Mouse (Mus musculus) brain, embryonic 18.5 days (tissue): Measurements from ENCODE around the gene Spsb4.
A peak's percentile ranks its signal among the peaks of the same experiment; 100 is the strongest.

Experiments
- DNase-seq: peaks from one replicate; pipeline ENCODE4 v3.0.0-alpha.2; 2012; ENCODE audit warnings: low read depth, low spot score

Gene Spsb4

DNA sequence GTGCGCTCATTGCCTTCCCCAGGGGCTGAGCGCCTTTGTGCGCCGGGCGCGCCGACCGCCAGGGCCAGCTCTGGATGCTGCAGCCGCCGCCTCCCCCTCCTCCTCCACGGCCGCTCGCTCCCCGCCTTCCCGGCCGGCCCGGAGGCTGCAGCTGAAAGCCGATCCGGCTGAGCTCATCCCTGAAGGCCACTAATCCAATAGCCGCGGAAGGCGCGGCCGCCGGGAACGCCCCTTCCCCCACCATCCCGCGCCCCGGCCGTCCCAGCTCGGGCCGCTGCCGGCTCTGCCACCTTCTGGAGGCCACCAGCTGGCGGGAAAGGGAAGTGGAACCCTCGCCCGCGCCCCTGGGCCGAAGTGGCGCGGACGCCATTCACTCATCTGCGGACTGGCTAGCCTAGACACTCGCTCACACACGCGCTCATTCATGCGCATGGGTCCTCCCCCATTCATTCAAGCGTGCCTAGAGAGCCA is at the start of gene Spsb4:
TSS of gene Spsb4 (minus strand) at position 167 of the 471 bp plus-strand sequence.
- DNase-seq = peak; percentile 62

DNA sequence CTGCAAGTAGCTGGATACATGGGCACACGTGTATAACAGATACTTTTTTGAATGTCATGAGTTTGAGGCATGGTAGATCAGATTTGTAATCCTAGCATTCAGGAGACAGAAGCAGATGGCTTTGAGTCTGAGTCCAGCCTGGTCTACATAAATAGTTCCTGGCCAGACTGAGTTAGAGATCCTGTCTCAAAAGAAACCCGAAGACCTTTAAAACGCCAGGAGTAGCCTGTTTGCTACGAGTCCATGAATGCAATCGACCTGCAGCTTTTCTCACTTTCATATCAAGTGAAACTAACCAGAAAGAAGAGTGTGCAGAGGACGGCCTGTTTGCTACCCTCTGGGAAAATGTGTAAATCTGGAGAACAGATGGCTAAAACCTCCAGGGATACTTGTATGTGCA is 49.1 kb upstream of the Spsb4 start:
- DNase-seq = no peak

DNA sequence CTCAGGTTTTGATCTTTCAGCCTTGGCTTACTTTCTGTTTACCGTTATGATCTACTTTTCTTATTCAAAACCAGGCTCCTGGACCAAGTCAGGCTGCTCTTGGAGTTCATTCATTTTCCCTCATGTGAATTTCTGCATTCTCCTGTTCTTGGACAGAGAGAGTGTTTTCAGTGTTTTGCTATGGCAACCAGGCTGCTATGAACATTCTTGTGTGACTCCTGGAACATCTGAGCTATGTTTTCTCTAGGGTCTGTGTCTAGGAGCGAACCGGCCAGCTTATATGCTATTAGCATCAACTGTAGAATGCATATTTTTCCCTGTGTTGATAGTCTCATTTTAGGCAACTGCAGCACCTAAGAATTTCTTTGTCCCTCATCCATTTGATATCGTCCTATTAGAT is 47.2 kb upstream of the Spsb4 start:
- no peak for DNase-seq

DNA sequence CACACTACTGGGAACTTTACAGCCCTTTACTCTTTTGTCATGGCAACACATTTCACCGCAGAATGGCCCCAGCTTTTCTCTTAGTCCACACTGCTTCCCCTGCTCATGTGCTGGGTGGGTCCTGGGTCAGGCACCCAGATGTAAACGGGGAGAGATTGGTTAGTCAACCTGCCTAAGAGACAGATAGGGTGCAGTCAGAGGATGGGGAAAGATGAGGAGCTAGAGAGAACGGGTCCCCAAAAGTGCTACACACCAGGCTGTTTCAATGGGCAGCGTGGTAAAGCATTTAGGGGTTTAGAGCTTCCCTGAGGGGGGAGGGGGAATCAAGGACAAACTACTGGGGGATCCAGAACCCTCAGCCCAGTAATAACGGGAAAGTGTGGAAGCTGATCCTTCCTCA is 46.6 kb upstream of the Spsb4 start:
- DNase-seq = no peak

DNA sequence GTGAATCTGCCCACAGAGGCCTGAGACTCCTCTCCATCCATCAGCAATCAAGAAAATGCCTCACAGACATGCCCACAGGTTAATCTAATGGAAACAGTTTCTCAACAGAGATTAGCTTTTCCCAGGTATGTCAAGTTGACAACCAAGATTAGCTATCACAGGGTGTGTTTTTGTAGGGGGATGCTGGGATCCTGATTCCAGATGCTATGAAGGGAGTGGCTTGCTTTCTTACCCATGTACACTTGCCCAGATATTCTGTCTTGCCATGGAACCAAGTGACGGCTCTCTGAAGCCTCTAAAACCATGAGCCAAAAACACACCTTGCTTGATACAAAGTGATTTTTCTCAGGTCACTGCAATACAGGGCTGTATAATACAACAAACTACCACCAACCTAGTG is 45.5 kb upstream of the Spsb4 start:
- DNase-seq = no peak

DNA sequence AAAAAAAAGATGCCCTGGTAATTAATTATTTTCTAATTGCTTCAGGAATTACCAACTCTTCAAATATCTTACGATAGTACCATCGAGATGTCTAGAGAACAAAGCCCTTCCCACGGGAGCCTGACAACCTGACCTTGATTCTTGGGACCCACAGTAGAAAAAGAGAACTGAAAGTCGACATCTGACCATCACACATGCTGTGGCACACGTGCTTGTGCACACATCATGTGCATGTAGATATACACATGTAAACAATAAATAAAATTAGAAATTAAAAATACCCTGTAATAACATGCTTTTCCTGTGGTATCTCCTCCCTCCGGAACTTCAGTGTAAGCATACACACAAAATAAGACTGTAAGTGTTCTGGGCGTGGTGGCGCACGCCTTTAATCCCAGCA is 43.1 kb upstream of the Spsb4 start:
- no peak for DNase-seq

DNA sequence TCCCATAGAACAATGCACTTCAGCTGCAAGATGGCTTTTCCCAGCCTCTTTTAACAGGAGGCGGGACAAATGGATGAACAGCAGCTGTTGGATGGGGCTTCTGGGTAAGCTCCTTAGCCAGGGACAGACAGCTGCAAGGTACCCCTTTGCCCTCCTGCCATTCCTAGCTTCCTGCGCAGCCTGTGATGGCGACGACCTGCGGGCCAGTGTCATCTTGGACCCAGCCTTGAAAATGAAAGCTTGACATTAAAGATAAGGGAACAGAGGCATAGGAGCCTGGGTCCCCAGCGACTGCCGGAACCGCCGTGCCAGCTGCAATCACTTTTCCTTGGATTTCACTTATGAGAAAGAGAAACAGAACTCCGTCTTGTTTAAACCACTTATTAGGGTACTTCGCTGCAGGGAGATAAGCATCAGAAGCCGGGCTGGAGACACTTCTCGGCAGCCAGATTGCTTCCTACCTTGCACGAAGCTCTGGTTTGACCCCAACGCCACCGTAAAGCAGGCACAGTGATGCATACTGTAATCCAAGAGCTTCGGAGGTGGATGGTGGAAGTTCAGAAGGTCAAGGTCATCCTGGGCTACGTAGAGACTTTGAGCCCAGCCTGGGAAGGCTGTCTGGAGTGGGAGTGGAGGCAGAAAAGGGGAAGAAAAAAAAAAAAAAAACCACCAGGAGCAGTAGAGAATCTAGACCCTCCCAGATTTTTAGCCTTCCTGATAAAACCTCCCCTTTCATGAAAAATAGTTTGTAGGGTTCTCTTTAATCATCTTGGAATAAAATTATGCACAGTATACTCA is 38.1 kb upstream of the Spsb4 start:
- no peak for DNase-seq

DNA sequence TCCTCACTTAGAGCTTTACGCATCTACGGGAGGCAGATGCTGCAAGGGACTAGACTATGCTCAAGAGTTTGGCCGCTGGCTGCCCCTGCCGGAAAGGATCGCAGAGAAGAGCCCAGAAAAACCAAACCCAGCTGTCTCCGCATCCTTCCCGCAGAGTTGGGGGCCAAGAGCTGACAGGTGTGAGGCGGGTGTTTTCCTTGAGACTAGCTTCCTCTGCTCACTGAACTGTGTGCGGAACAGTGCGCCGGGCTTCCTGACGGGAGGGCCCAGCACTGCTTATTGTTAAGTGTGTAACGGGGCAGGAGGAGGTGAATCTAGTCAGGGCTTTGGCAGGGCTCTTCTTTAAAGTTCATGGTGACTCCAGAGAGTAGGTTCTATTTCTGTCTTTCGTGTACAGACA is 37.3 kb upstream of the Spsb4 start:
- DNase-seq = no peak

DNA sequence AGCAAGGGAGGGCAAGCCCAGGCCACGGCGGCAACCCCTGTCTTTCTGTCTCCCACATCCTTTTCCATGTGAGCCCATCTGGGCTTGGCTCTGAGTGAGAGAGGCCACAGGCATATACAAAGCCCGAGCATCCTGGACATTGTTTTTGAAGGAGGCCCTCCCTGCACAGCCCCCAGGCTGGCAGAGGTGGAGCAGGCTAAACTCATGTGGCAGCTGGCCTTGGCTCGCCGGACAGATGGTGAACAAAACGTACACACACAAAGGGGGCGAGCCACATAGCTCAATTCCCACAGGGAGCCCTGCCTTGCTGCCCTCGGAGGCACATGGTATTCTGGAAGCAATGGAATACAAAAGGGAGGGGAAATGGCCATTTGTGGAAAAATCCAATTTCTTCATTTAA is 32.5 kb upstream of the Spsb4 start:
- DNase-seq = no peak

DNA sequence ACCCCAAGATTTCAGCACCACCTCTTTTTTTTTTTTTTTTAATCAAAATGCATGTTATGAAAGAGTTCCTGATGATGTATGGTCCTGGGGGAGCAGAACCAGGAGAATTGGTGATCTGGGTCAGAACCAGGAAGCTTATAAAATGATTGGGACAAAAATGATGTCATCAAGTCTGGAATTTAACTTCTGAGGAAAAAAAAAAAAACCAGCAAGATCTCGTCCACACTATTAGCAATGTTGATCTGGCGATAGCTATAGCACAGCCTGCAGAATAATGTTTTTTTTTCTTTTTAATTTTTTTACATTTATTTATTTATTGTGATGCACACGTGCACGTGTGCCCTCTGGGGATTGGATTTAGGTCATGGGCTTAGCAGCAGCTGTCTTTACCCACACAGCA is 27.6 kb upstream of the Spsb4 start:
- no peak for DNase-seq

DNA sequence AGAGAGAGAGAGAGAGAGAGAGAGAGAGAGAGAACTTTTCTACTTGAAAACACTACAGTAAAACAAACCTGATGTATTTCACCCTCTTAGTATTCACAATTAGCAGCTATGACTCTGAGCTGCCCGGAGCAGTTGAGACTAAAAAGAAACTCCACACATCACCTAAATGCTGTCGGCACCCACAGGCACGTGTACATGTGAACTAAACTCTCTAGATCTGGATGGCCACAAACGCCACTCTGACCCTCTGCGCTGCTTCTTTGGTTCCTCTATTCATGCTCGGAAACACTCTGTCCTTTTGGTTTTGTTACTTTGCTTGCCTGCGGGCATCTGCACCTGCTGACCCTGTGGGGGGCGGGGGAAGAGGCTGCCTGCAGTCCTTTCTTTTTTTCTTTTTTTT is 23.0 kb upstream of the Spsb4 start:
- DNase-seq = no peak

DNA sequence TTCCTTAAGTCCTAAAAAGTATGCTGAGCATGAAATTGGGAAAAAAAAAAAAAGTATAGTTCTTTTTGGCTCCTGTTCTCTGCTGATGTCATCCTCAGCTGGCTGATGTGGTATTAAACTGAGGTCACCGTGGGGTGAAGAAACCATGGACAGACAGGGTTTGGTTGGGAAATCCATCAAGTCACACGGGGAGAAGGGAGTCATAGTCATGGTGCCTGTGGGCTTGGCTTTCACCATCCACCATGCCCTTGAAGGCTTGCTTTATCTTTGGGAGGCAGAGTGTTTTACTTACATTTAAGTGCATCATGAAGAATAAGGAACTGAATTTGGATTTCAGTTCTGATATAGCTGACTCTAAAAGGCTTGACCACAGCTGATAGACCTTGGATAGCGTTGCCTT is 19.4 kb upstream of the Spsb4 start:
- no peak for DNase-seq

DNA sequence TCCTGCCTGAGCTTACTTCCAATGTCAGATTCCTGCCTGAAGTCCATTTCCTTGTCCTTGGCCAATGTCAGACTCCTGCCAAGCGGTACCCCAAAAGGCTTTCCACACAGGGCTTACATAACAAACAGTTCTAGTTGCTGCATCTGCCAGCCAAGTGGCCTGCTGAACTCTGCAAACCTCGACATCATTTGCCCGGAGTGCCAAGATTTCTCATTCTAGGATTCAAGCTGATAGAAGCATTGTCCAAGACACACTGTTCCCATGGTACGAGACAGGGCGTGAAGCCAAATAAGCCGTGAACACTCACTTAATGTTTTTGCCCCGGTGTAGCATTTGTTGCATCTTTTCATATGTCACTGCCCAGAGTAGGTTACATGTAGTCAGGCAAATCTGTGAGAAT is 18.0 kb upstream of the Spsb4 start:
- DNase-seq = no peak

DNA sequence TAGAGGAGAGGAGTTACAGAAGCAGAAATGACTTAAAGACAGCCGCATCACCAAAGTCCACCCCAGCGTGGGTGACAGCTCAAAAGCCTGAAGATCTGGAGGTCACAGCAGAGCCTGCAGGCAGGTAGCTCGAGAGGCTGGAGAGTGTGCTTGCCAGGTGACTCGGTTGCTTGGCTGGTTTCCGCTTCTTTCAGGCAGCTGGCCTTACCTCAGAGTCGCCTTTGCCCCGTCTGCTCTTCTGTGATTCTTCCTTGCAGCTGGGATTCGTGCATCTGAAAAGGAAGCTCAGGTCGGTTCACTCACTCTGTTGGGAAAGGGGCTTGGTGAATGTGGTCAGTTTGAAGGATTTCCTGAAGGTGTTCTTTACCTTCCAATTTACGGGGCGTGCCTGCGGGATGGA is 8.7 kb upstream of the Spsb4 start:
- no peak for DNase-seq

DNA sequence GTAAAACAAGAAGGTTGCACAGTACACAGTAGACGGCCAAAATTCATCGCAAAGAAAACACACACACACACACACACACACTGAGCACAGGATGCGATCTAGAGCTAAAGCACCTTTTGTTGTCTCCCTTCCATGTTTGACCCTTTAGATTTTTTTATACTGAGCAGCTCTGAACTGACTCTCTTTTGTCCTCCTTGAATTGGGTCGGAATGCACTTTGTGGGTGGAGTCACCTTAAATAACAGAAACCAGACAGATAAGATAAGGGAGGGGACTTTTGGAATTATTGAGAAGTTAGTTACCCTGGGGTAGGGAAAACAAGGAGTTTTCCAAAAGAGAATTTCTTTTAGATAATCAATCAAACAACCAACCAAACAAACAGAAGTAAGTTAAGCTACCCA is 7.4 kb upstream of the Spsb4 start:
- no peak for DNase-seq

DNA sequence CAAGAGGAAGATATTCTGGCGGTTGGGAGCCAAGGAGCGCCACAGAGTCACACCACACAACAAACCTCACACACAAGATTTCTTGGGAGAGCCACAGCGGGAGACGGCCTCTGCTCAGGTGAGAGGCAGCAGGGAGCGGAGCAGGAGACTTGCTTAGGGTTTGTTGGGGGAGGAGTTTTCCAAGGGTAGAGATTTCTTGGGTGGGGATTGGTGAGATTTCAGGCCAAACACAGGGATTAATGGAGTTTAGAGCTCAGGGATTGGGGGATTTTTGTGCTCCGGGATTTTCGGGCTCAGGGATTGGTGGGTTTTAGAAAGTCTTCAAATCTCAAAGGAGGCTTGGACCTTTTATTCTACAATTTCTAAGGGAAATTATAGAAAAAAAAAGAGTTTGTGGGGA is 5.8 kb upstream of the Spsb4 start:
- no peak for DNase-seq

DNA sequence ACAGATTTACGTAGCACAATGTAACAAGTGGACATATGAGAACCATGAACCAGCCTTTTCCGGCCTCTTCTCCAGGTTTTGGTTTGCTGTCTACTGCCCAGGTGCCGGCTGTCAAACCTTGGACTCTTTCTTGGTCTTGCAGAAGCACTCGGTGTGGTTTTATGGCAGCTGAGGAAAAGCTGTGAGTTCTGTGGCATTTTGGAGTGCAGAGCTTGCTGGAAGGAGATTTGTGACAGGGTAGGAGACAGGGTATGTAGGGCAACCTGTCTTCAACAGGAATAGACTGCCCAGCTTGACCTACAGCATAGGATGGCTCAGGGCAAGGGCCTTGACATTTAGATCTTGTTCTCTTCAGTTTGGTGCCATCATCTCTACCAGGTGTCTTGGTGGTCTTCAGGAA is 4.3 kb upstream of the Spsb4 start:
- no peak for DNase-seq

DNA sequence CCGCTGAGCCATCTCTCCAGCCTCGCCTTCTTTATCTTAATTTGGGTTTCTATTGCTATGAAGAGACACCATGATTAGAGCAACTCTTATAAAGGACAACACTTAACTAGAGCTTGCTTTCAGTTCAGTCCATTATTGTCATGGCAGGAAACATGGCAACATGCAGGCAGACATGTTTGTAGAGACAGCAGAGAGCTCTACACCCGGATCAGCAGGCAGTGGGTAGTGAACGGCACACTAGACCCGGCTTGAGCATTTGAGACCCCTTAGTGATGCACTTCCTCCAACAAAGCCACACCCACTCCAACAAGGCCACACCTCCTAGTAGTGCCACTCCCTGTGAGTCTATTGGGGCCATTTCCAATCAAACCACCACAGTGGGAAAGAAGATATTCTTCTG is 3.7 kb upstream of the Spsb4 start:
- DNase-seq = no peak

DNA sequence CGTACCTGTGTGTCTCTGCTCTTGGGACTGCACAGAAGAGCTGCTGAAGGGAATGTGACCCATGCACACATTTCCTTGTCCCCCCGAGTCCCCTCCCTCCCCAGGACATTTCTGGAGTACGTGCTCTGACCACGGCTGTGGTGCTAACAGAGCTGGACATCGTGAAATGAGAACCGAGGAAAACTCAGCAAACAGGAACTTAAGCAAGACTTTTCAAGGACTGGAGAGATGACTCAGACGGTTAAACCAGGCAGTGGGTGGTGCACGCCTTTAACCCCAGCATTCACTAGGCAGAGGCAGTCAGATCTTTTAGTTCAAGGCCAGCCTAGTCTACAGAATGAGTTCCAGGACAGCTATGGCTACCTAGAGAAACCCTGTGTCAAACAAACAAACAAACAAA is 1.5 kb upstream of the Spsb4 start:
- no peak for DNase-seq

DNA sequence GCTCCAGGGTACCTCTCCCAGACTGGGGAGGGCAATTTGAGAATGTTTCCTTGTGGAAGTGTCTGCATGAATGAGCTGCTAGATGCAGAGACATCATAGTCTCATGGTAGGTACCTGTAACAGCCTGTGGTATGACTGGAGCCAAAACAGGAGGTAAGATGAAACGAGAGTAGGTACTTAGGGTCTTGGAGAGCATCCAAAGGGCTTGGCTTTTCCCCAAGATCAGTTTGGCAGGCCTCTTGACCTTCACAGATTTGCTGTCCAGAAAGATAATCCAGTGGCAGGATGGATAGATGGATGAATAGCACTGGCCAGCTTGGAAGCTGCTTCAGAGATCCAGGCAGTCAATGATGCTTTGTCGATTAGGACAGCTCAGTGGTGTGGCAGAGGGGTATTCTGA is 1.0 kb upstream of the Spsb4 start:
- DNase-seq = no peak

DNA sequence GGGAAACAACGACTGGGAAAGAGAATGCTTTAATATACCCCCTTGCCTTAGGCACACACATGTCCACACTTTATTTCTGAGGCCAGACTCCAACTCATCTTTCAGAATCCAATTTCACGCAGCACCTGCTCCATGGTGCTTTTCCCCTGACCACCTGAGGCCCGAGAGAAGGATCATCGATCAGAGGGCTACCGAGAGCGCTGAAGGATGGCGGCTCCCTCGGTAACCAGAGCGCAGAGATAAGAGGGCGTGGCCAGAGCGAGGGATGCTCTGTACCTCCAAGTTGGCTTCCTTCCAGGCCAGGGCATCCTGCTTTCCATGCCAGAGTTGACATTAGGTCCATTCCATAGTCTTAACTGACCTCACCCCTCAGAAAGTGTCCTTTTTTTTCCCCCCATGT is 588 bp upstream of the Spsb4 start:
- no peak for DNase-seq

DNA sequence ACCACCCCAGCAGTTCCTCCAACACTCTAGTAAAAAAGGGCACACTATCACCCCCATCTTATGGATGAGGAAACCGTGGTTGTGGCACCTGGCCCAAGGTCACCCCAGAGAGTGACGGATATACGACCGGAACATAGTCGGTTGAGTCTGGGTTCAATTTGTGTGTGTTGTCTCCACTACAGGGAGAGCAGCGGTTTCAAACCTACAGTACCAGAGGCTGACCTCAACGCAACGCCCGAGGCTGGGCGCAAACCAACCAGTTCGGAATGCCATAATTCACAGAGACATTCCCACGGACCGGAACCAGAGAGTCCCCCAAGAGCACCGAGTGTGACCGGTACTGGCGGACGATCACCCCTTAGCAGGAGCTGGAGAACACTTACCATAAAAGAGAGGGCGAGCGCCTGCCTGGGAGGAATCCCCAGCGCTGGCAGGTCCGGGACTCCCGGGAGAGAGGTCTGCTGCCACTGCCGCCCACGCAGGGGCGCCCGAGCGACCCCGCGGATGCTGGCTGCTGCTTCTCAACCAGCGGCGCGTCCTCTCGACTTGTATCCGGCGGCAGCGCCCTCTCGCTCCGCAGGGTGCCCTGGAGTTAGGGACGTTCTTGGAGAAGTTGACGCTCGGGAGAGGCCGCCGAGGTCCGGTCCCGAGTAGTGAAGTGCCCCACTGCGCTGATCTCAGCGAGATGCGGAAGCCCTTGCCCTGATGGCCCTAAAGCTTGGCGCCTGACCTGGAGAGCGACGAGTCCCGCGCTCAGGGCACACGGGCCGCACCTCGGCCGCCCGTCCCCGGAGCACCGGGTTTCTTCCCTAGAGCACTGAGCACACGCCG is 617 bp downstream of the Spsb4 start:
- peak; percentile 59 for DNase-seq
